Mouse (Mus musculus) Patski (cell line): ENCODE data around the gene Sytl2. TPM values are rescaled to one million over a fixed set of nuclear protein-coding genes. Genes with fewer than 3 reads are reported as not detected.

Experiments used
- ATAC-seq: fragments of 100-300 bp; one replicate; pipeline ENCODE4 v1.8.0; 2021
- CTCF ChIA-PET: fragments of 350-600 bp; sonication (Branson Sonifier 250); formaldehyde crosslinking; loops from one replicate; lab custom pipeline; 2022; ENCODE audit warnings: inconsistent platforms; lab: Charles Lee
- POLR2A ChIA-PET: fragments of 350-600 bp; sonication (Branson Sonifier 250); formaldehyde crosslinking; loops from one replicate; lab custom pipeline; 2022; ENCODE audit warnings: antibody characterized with exemption, inconsistent platforms; lab: Charles Lee
- DNase-seq: peaks from one replicate; pipeline ENCODE4 v3.0.0-alpha.2; 2011; ENCODE audit warnings: low read depth, low spot score
- H3K27me3 ChIP-seq: fragments of 371-371 bp; one replicate; pipeline ENCODE4 v1.5.1; 2021
- CTCF ChIP-seq: fragments of 100-300 bp; IDR thresholded peaks from one replicate; pipeline ENCODE4 v1.5.1; 2021
- in situ Hi-C: fragments of 300-500 bp; cut with MboI; formaldehyde crosslinking; loops from 3 replicates; pipeline ENCODE4 v1.11.1; 2018; ENCODE audit warnings: low pct_unique_long_range_greater_than_20kb, mixed read lengths
- polyA plus RNA-seq: library from polyadenylated mRNA; unstranded; gene quantifications from one replicate; pipeline ENCODE4 v1.2.3, GENCODE M21; 2021

Gene Sytl2
- polyA plus RNA-seq, 1 experiment from 2014 or later = 214 TPM

GRCm38 (mm10) chr7:90354229-90354604 lies 52.2 kb downstream of the Sytl2 start:
- ChIA-PET POLR2A (interaction anchor here (0.7 to 1.0 kb wide), 2 partner anchors 12 to 16 kb away, joined by 3 to 4 read pairs; no protein-coding TSS in a partner anchor), CTCF (interaction anchor here (1.1 kb wide), 1 partner anchor 21 kb away, joined by 3 read pairs; no protein-coding TSS in a partner anchor)
- in situ Hi-C loops = no loop called here
- DNase-seq (no peak), ATAC-seq (no peak)
- no peaks in the 10 kb centered on the region for H3K27me3 ChIP-seq
- no peak for TF ChIP-seq CTCF

GRCm38 (mm10) chr7:90355454-90355853 lies 53.4 kb downstream of the Sytl2 start:
- DNase-seq (no peak), ATAC-seq (no peak)
- in situ Hi-C loops = no loop called here
- CTCF ChIA-PET = no interaction called here
- no peaks in the 10 kb centered on the region for H3K27me3 ChIP-seq
- POLR2A ChIA-PET = no interaction called here
- TF ChIP-seq CTCF = no peak

- DNase-seq = no peak
- H3K27me3 ChIP-seq = no peaks in the 10 kb centered on the region
- TF ChIP-seq CTCF = no peak
- POLR2A ChIA-PET = no interaction called here
- in situ Hi-C loops = no loop called here
- CTCF ChIA-PET = no interaction called here
- ATAC-seq = no peak
Measured at GRCm38 (mm10) chr7:90355995-90356394, 53.9 kb downstream of the Sytl2 start.

- H3K27me3 ChIP-seq = no peaks in the 10 kb centered on the region
- ATAC-seq (no peak), DNase-seq (no peak)
- TF ChIP-seq CTCF = no peak
- ChIA-PET POLR2A (no interaction called here), CTCF (interaction anchor here (0.7 kb wide), 1 partner anchor 34 kb away, joined by 3 read pairs; no protein-coding TSS in a partner anchor)
- in situ Hi-C loops = no loop called here
Measured at GRCm38 (mm10) chr7:90362788-90363187, 60.7 kb downstream of the Sytl2 start.

GRCm38 (mm10) chr7:90370071-90370851 lies 68.2 kb downstream of the Sytl2 start:
- CTCF ChIA-PET = interaction anchor here (0.6 to 1.7 kb wide), 9 partner anchors 14 to 66 kb away, joined by 3 to 7 read pairs (median 3); no protein-coding TSS in a partner anchor
- no peaks in the 10 kb centered on the region for H3K27me3 ChIP-seq
- ATAC-seq (peak; percentile 95), DNase-seq (peak; percentile 82)
- POLR2A ChIA-PET = interaction anchor here (0.6 to 1.5 kb wide), 5 partner anchors 17 to 33 kb away, joined by 3 to 5 read pairs (median 3); no protein-coding TSS in a partner anchor
- TF ChIP-seq CTCF = no peak
- in situ Hi-C loops = no loop called here

GRCm38 (mm10) chr7:90372804-90373203 lies 70.8 kb downstream of the Sytl2 start:
- POLR2A ChIA-PET = no interaction called here
- TF ChIP-seq CTCF = no peak
- ATAC-seq (no peak), DNase-seq (no peak)
- CTCF ChIA-PET = interaction anchor here (1.3 to 1.9 kb wide), 2 partner anchors 22 to 31 kb away, joined by 3 to 6 read pairs; no protein-coding TSS in a partner anchor
- in situ Hi-C loops = no loop called here
- H3K27me3 ChIP-seq = no peaks in the 10 kb centered on the region

GRCm38 (mm10) chr7:90384411-90384810 lies 82.4 kb downstream of the Sytl2 start:
- H3K27me3 ChIP-seq = no peaks in the 10 kb centered on the region
- in situ Hi-C loops = no loop called here
- ChIA-PET POLR2A (interaction anchor here (0.7 kb wide), 1 partner anchor 51 kb away, joined by 3 read pairs; no protein-coding TSS in a partner anchor), CTCF (interaction anchor here (0.7 to 1.2 kb wide), 2 partner anchors 11 to 14 kb away, joined by 3 to 5 read pairs; no protein-coding TSS in a partner anchor)
- peak; percentile 55 for DNase-seq
- peak; percentile 18 for ATAC-seq
- TF ChIP-seq CTCF = no peak

GRCm38 (mm10) chr7:90386885-90387459 lies 84.9 kb downstream of the Sytl2 start:
- peak; percentile 93 for ATAC-seq
- peak; percentile 86 for DNase-seq
- ChIA-PET CTCF (interaction anchor here (1.0 to 4.0 kb wide), 11 partner anchors 8 to 389 kb away, joined by 3 to 11 read pairs (median 5); no protein-coding TSS in a partner anchor), POLR2A (interaction anchor here (1.0 to 3.0 kb wide), 2 partner anchors 16 to 84 kb away, joined by 5 to 10 read pairs; partner anchors contain the start of gene Sytl2)
- no peaks in the 10 kb centered on the region for H3K27me3 ChIP-seq
- TF ChIP-seq CTCF = no peak
- in situ Hi-C loops = loop anchor here (5.0 kb wide), 1 partner anchor 80 kb away; no protein-coding TSS in a partner anchor

GRCm38 (mm10) chr7:90389765-90390164 lies 87.7 kb downstream of the Sytl2 start:
- DNase-seq (no peak), ATAC-seq (no peak)
- POLR2A ChIA-PET = interaction anchor here (3.0 kb wide), 1 partner anchor 87 kb away, joined by 10 read pairs; the partner anchor contains the start of gene Sytl2
- CTCF ChIA-PET = interaction anchor here (4.0 kb wide), 1 partner anchor 84 kb away, joined by 11 read pairs; no protein-coding TSS in a partner anchor
- H3K27me3 ChIP-seq = no peaks in the 10 kb centered on the region
- no peak for TF ChIP-seq CTCF
- in situ Hi-C loops = loop anchor here (5.0 kb wide), 1 partner anchor 82 kb away; no protein-coding TSS in a partner anchor

- no peak for TF ChIP-seq CTCF
Measured at GRCm38 (mm10) chr7:90395073-90395472, 93.0 kb downstream of the Sytl2 start.

More at GRCm38 (mm10) chr7:90395073-90395472, 93.0 kb downstream of the Sytl2 start:
- in situ Hi-C loops = no loop called here
- H3K27me3 ChIP-seq = no peaks in the 10 kb centered on the region
- peak; percentile 12 for ATAC-seq
- DNase-seq = no peak
- ChIA-PET CTCF (interaction anchor here (0.8 to 2.3 kb wide), 11 partner anchors 8 to 128 kb away, joined by 3 to 9 read pairs (median 3); partner anchors contain the start of gene Sytl2), POLR2A (interaction anchor here (0.6 to 1.3 kb wide), 3 partner anchors 52 to 93 kb away, joined by 3 read pairs; no protein-coding TSS in a partner anchor)
